Mouse (Mus musculus) erythroblast, embryonic 14.5 days (primary cell): ENCODE measurements around the gene Trabd2b. TPM values are rescaled to one million over a fixed set of nuclear protein-coding genes. Genes with fewer than 3 reads are reported as not detected.

Experiments
- H3K27me3 ChIP-seq: 2 replicates; pipeline ENCODE4 v1.6.1; 2012; ENCODE audit warnings: inconsistent platforms; ENCODE audit not compliant: control insufficient read depth
- H3K36me3 ChIP-seq: 2 replicates; pipeline ENCODE4 v1.6.1; 2012; ENCODE audit warnings: mild to moderate bottlenecking, inconsistent platforms; ENCODE audit not compliant: control insufficient read depth
- H3K4me1 ChIP-seq: 2 replicates; pipeline ENCODE4 v1.6.1; 2012; ENCODE audit warnings: inconsistent platforms; ENCODE audit not compliant: control insufficient read depth
- H3K4me3 ChIP-seq: replicated peaks from 2 replicates; pipeline ENCODE3; 2012; ENCODE audit warnings: moderate library complexity, mild to moderate bottlenecking, inconsistent platforms
- H3K9me3 ChIP-seq: 2 replicates; pipeline ENCODE4 v1.6.1; 2012; ENCODE audit warnings: low read length, inconsistent platforms, mixed read lengths; ENCODE audit not compliant: control insufficient read depth
- GATA1 ChIP-seq: IDR thresholded peaks from 2 replicates; pipeline ENCODE4 v1.6.1; 2012; ENCODE audit warnings: low read length, inconsistent platforms, mixed read lengths
- TAL1 ChIP-seq: IDR thresholded peaks from 3 replicates; pipeline ENCODE4 v1.6.1; 2012; ENCODE audit warnings: low read length, inconsistent platforms, mixed read lengths
- polyA plus RNA-seq: library from polyadenylated mRNA; stranded (reverse); fragments of >175 nt; gene quantifications from 2 replicates; pipeline ENCODE4 v1.2.3, GENCODE M21; 2012

Gene Trabd2b
- polyA plus RNA-seq, 1 experiment: not detected

GRCm38 (mm10) chr4:114612827-114613226 lies 206.3 kb downstream of the Trabd2b start:
- TF ChIP-seq GATA1: no peak
- TF ChIP-seq TAL1: no peak
- no peaks in the 10 kb centered on the region for H3K4me1 ChIP-seq
- no peaks in the 10 kb centered on the region for H3K27me3 ChIP-seq
- no peaks in the 10 kb centered on the region for H3K9me3 ChIP-seq
- H3K4me3 ChIP-seq: no peak overlapping the region
- H3K36me3 ChIP-seq: no peaks in the 10 kb centered on the region

GRCm38 (mm10) chr4:114614086-114614485 lies 207.6 kb downstream of the Trabd2b start:
- TF ChIP-seq TAL1 (no peak), GATA1 (no peak)
- Histone ChIP-seq H3K4me3 (no peak overlapping the region), H3K4me1 (no peaks in the 10 kb centered on the region), H3K36me3 (no peaks in the 10 kb centered on the region), H3K27me3 (no peaks in the 10 kb centered on the region), H3K9me3 (no peaks in the 10 kb centered on the region)

- Histone ChIP-seq H3K27me3 (no peaks in the 10 kb centered on the region), H3K9me3 (no peaks in the 10 kb centered on the region), H3K4me1 (no peaks in the 10 kb centered on the region), H3K4me3 (no peak overlapping the region), H3K36me3 (no peaks in the 10 kb centered on the region)
- TF ChIP-seq GATA1 (no peak), TAL1 (no peak)
Observed at GRCm38 (mm10) chr4:114615765-114616164, 209.2 kb downstream of the Trabd2b start.

- Histone ChIP-seq H3K4me3 (no peak overlapping the region), H3K9me3 (no peaks in the 10 kb centered on the region), H3K27me3 (no peaks in the 10 kb centered on the region), H3K36me3 (no peaks in the 10 kb centered on the region), H3K4me1 (no peaks in the 10 kb centered on the region)
- TF ChIP-seq TAL1: no peak
- TF ChIP-seq GATA1: no peak
Observed at GRCm38 (mm10) chr4:114622929-114623328, 216.4 kb downstream of the Trabd2b start.

- no peak overlapping the region for H3K4me3 ChIP-seq
- no peaks in the 10 kb centered on the region for H3K36me3 ChIP-seq
- no peaks in the 10 kb centered on the region for H3K9me3 ChIP-seq
- H3K27me3 ChIP-seq: no peaks in the 10 kb centered on the region
- no peaks in the 10 kb centered on the region for H3K4me1 ChIP-seq
- no peak for TF ChIP-seq GATA1
Observed at GRCm38 (mm10) chr4:114624114-114624910, 217.8 kb downstream of the Trabd2b start.

GRCm38 (mm10) chr4:114625357-114625756 lies 218.8 kb downstream of the Trabd2b start:
- no peaks in the 10 kb centered on the region for H3K27me3 ChIP-seq
- H3K4me3 ChIP-seq: no peak overlapping the region
- no peaks in the 10 kb centered on the region for H3K9me3 ChIP-seq
- H3K36me3 ChIP-seq: no peaks in the 10 kb centered on the region
- H3K4me1 ChIP-seq: no peaks in the 10 kb centered on the region
- TF ChIP-seq GATA1: no peak
- TF ChIP-seq TAL1: no peak

GRCm38 (mm10) chr4:114625920-114626319 lies 219.4 kb downstream of the Trabd2b start:
- H3K36me3 ChIP-seq: no peaks in the 10 kb centered on the region
- no peaks in the 10 kb centered on the region for H3K27me3 ChIP-seq
- H3K4me3 ChIP-seq: no peak overlapping the region
- H3K9me3 ChIP-seq: no peaks in the 10 kb centered on the region
- TF ChIP-seq TAL1 (no peak), GATA1 (no peak)
- H3K4me1 ChIP-seq: no peaks in the 10 kb centered on the region

GRCm38 (mm10) chr4:114627674-114628293 lies 221.3 kb downstream of the Trabd2b start:
- no peaks in the 10 kb centered on the region for H3K36me3 ChIP-seq

GRCm38 (mm10) chr4:114635889-114636288 lies 229.4 kb downstream of the Trabd2b start:
- H3K36me3 ChIP-seq: no peaks in the 10 kb centered on the region
- no peak overlapping the region for H3K4me3 ChIP-seq
- no peaks in the 10 kb centered on the region for H3K9me3 ChIP-seq
- H3K4me1 ChIP-seq: no peaks in the 10 kb centered on the region
- TF ChIP-seq TAL1 (no peak), GATA1 (no peak)
- H3K27me3 ChIP-seq: no peaks in the 10 kb centered on the region

More at GRCm38 (mm10) chr4:114627674-114628293, 221.3 kb downstream of the Trabd2b start:
- Histone ChIP-seq H3K4me1 (no peaks in the 10 kb centered on the region), H3K27me3 (no peaks in the 10 kb centered on the region), H3K4me3 (no peak overlapping the region), H3K9me3 (no peaks in the 10 kb centered on the region)
- TF ChIP-seq TAL1 (no peak), GATA1 (no peak)

GRCm38 (mm10) chr4:114636324-114636723 lies 229.8 kb downstream of the Trabd2b start:
- H3K4me1 ChIP-seq: no peaks in the 10 kb centered on the region
- TF ChIP-seq GATA1 (no peak), TAL1 (no peak)
- no peaks in the 10 kb centered on the region for H3K36me3 ChIP-seq
- H3K9me3 ChIP-seq: no peaks in the 10 kb centered on the region
- H3K4me3 ChIP-seq: no peak overlapping the region
- no peaks in the 10 kb centered on the region for H3K27me3 ChIP-seq
